Mouse (Mus musculus) neutrophil, adult 5-6 weeks (primary cell): ENCODE measurements around the gene Adh6b. TPM values are rescaled to one million over a fixed set of nuclear protein-coding genes. Genes with fewer than 3 reads are reported as not detected.
"Not testable (repeated sequence)": the region's sequence is repeated elsewhere in the genome, so short reads cannot be mapped to it uniquely, and the experiment has no call there.

Experiments
- ATAC-seq: fragments of 151-379, 151-347 bp; 2 replicates; pipeline ENCODE4 v1.8.0; 2017; ENCODE audit warnings: mild to moderate bottlenecking, moderate TSS enrichment; ENCODE audit not compliant: insufficient number of reproducible peaks, poor library complexity, low FRiP score, severe bottlenecking; ENCODE audit errors: extremely low read depth
- total RNA-seq: library from RNA; stranded (forward); fragments of 200-1000 nt; gene quantifications from 2 replicates; pipeline ENCODE4 v1.2.3, GENCODE M21; 2017

Gene Adh6b
- total RNA-seq, 1 experiment from 2014 or later = not detected

DNA sequence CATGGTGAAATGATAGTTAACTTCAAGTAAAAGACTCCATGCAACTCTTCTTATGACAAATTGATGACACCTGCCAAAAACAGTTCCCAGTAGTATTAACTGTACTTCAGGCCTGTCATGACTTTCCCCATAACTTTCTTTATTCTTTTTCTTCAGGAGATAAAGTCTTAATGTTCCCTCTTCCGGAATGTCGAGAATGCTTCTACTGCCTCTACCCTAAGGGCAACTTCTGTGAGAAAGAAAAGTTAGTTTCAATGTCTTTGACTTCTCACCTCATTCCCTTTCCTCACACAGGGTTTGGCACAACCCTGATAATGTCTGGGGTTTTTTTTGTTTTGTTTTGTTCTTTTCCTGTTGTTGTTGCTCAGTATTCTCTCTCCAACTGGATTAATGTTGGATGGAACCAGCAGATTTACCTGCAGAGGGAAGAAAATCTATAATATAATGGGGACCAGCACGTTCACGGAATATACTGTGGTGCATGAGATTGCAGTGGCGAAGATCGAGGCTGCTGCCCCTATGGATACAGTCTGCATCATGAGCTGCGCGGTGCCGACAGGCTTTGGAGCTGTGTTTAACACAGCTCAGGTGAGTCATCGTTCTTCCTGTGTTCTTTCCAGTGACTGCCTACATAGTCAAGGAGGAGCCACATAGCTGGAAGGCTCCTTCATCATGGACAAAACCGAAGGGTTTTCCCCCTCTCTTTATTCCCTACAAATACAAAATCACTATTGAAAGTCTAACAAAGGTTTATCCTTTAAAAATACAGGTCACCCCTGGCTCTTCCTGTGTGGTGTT lies 10.6 kb downstream of the Adh6b start:
- no peak for ATAC-seq

DNA sequence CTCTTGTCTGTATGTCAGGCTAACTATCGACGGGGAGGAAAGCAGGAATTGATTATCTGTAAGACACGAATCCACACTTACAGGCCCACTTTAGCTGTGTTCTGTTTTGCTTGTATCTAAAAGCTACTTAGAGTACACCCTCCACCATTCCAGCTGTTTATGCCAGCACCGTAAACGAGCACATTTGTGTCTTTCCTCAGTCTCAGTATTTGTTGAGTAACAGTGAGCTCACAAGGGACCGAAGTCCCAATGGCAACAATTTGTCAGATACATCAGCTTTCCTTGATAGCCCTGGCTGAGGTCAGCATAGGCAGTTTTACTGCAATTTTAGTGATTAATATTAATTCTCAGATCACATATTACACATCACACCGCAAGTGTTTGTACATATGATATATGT lies 17.3 kb downstream of the Adh6b start:
- ATAC-seq = no peak

GRCm38 (mm10) chr3:138360721-138361120 lies 19.1 kb downstream of the Adh6b start:
- ATAC-seq = no peak

GRCm38 (mm10) chr3:138362920-138363319 lies 21.3 kb downstream of the Adh6b start:
- no peak for ATAC-seq

GRCm38 (mm10) chr3:138366181-138366580 lies 24.6 kb downstream of the Adh6b start:
- no peak for ATAC-seq

DNA sequence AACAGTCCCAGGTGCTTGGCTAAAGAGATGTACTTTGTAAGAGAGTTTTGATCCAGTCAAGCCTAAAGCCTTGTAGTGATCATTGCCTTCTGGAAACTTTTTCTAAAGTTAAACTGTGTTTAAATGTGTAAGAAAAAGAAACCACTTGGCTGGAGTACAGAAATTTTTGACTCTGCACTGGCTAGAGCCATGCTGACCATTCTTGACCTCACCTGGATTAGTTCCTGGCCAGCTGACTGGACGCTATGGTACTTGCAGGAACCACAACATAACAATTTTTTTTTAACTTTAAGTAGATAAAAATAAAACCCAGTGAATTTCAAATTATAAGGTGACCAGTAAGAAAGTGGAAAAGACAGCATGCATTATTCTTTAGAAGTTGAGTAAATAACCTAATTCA lies 28.0 kb downstream of the Adh6b start:
- ATAC-seq = no peak

GRCm38 (mm10) chr3:138370289-138370688 lies 28.7 kb downstream of the Adh6b start:
- not testable (repeated sequence) for ATAC-seq

- no peak for ATAC-seq
Observed at GRCm38 (mm10) chr3:138373920-138374319, 32.3 kb downstream of the Adh6b start.

GRCm38 (mm10) chr3:138375148-138375547 lies 33.6 kb downstream of the Adh6b start:
- no peak for ATAC-seq

- no peak for ATAC-seq
Observed at GRCm38 (mm10) chr3:138381133-138381532, 39.6 kb downstream of the Adh6b start.

GRCm38 (mm10) chr3:138387155-138387554 lies 45.6 kb downstream of the Adh6b start:
- no peak for ATAC-seq

GRCm38 (mm10) chr3:138404872-138405271 lies 63.3 kb downstream of the Adh6b start:
- no peak for ATAC-seq

DNA sequence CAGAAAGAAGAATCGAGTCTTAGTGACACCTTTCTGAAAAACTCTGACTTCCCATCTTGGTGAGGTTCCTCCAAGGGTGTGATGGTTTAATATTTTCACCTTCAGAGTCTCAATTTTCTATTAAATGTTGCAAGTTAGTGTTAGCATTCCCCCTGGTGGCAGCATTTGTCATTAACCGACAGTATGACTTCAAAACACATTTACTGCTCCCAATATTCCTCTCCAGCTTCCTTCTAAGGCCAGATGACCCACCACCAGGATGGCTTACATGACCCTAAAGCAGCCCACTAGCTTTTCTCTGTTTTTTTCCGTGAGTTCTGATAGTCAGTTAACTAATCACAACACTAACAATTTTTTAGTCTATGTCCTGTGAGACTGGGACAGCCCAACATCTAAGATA lies 63.8 kb downstream of the Adh6b start:
- no peak for ATAC-seq

DNA sequence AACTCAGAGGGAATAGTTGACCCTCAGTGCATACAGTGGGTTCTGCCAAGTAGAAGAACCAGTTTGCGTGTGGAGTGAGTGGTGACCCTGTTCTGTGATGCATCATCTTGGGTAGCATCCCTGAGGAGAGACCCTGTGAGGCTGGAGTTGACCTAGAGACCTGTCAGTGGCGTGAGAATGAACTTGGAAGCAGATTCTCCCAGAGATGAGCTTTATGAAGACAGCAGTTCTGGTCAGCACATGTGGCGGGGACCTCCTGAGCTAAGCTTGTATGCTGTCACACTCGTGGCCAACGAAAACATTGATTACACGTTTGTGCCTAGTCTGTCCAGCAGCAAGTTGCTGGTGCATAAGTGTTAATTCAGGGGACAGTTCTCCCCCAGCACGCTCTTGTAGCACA lies 64.3 kb downstream of the Adh6b start:
- no peak for ATAC-seq

DNA sequence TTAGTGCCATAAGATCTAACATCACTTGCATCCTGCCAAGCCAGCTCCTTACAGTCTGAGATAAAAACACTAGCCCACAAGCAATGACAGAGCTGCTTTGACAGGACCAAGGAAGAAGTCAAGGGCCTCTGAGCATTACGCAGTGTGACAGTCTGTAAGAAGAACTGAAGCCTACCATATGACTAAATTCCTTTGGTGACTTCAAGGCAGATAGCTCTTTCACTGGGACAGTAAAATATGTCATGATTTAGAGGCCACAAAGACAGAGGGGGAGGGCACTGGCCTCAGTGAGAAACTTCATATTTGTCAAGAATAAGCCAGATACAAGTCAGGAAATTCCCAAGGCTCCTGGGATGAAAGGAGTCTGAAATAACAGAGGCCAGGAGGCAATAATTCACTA lies 66.3 kb downstream of the Adh6b start:
- no peak for ATAC-seq

Other genes with a start within 250 kb of the Adh6b start
- 7.7 and 9.3 TPM in 2 replicates for gene Trmt10a, start 198.3 kb upstream of the Adh6b start, total RNA-seq
- 3.4 and 3.8 TPM in 2 replicates for gene Mttp, start 196.8 kb upstream of the Adh6b start, total RNA-seq
- gene 4930579F01Rik, start 147.9 kb upstream of the Adh6b start, total RNA-seq = not detected in 2 replicates
- not detected in 2 replicates for gene Adh7, start 124.0 kb upstream of the Adh6b start, total RNA-seq
- 0.93 TPM in 1 of 2 replicates, not detected in the other for gene Adh1, start 80.8 kb upstream of the Adh6b start, total RNA-seq
- gene Adh6a, start 28.5 kb upstream of the Adh6b start, total RNA-seq = 0.37 and 0.81 TPM in 2 replicates
- not detected in 2 replicates for gene Adh4, start 73.7 kb downstream of the Adh6b start, total RNA-seq
- gene Adh5, start 101.3 kb downstream of the Adh6b start, total RNA-seq = 69.0 and 70.9 TPM in 2 replicates
- 50.1 and 56.8 TPM in 2 replicates for gene Metap1, start 147.7 kb downstream of the Adh6b start, total RNA-seq
- gene Eif4e, start 184.4 kb downstream of the Adh6b start, total RNA-seq = 66.1 and 71.6 TPM in 2 replicates